Mouse (Mus musculus): ENCODE measurements at regions not wholly inside any gene's neighbourhood (a gene's known extent, or its start where the extent isn't known, plus 50 kb on each side); places are given as distances from the start of the nearest gene placed in this dataset.

- ATAC-seq (replicated peaks) = no peak
Measured at GRCm38 (mm10) chr1:155041592-155041991, 57.8 kb downstream of the Ier5 start.

GRCm38 (mm10) chr1:155040939-155041371 lies 58.5 kb downstream of the Ier5 start:
- no peaks in the 10 kb centered on the region for H3K9me3 ChIP-seq
- H3K36me3 ChIP-seq (replicated peaks) = no peaks in the 10 kb centered on the region
- no peak for ATAC-seq (replicated peaks)
- H3K4me3 ChIP-seq = no peak overlapping the region
- H3K9ac ChIP-seq = no peak overlapping the region
- H3K4me1 ChIP-seq = peaks cover 3% of the 10 kb centered on the region; the same call in 1 of the 2 replicates
- no peaks in the 10 kb centered on the region for H3K27me3 ChIP-seq (replicated peaks)
- WGBS = 89% methylated on average over 1 of the region's 1 CpGs
- H3K4me2 ChIP-seq = no peak overlapping the region
- no peak overlapping the region for H3K27ac ChIP-seq

More at GRCm38 (mm10) chr1:155041592-155041991, 57.8 kb downstream of the Ier5 start:
- H3K4me3 ChIP-seq = no peak overlapping the region
- H3K27me3 ChIP-seq (replicated peaks) = no peaks in the 10 kb centered on the region
- H3K9ac ChIP-seq = no peak overlapping the region
- no peak overlapping the region for H3K4me2 ChIP-seq
- H3K27ac ChIP-seq = no peak overlapping the region
- no peaks in the 10 kb centered on the region for H3K36me3 ChIP-seq (replicated peaks)
- 63% methylated on average over 5 of the region's 5 CpGs for WGBS
- no peaks in the 10 kb centered on the region for H3K9me3 ChIP-seq
- peaks cover 3% of the 10 kb centered on the region; the same call in 1 of the 2 replicates for H3K4me1 ChIP-seq

GRCm38 (mm10) chr1:155040086-155040726 lies 59.2 kb downstream of the Ier5 start:
- Histone ChIP-seq H3K9me3 (no peaks in the 10 kb centered on the region), H3K36me3 (replicated peaks) (no peaks in the 10 kb centered on the region), H3K4me2 (no peak overlapping the region), H3K4me3 (no peak overlapping the region), H3K27ac (no peak overlapping the region), H3K9ac (no peak overlapping the region), H3K4me1 (peaks cover 3% of the 10 kb centered on the region; the same call in 1 of the 2 replicates), H3K27me3 (replicated peaks) (no peaks in the 10 kb centered on the region)
- WGBS = 73% methylated on average over 8 of the region's 9 CpGs
- ATAC-seq (replicated peaks) = no peak

- Histone ChIP-seq H3K9ac (no peak overlapping the region), H3K4me2 (no peak overlapping the region), H3K4me3 (no peak overlapping the region), H3K4me1 (peaks cover 3% of the 10 kb centered on the region; the same call in 1 of the 2 replicates), H3K27ac (no peak overlapping the region), H3K36me3 (replicated peaks) (no peaks in the 10 kb centered on the region), H3K9me3 (no peaks in the 10 kb centered on the region), H3K27me3 (replicated peaks) (no peaks in the 10 kb centered on the region)
- no peak for ATAC-seq (replicated peaks)
- 67% methylated on average over 11 of the region's 11 CpGs for WGBS
Measured at GRCm38 (mm10) chr1:155038631-155039625, 60.5 kb downstream of the Ier5 start.

GRCm38 (mm10) chr1:155037479-155037878 lies 62.0 kb downstream of the Ier5 start:
- Histone ChIP-seq H3K27me3 (replicated peaks) (no peaks in the 10 kb centered on the region), H3K4me2 (no peak overlapping the region), H3K27ac (no peak overlapping the region), H3K9ac (no peak overlapping the region), H3K4me1 (peaks cover 3% of the 10 kb centered on the region; the same call in 1 of the 2 replicates), H3K36me3 (replicated peaks) (no peaks in the 10 kb centered on the region), H3K9me3 (no peaks in the 10 kb centered on the region), H3K4me3 (no peak overlapping the region)
- WGBS = 93% methylated on average over 3 of the region's 3 CpGs
- ATAC-seq (replicated peaks) = no peak

- no peaks in the 10 kb centered on the region for H3K36me3 ChIP-seq (replicated peaks)
- whole genome bisulfite sequencing = 13% methylated on average over 9 of the region's 9 CpGs
- H3K9me3 ChIP-seq = no peaks in the 10 kb centered on the region
- no peak overlapping the region for H3K27ac ChIP-seq
- peaks cover 16% of the 10 kb centered on the region for H3K4me1 ChIP-seq
- H3K4me3 ChIP-seq = no peak overlapping the region
- ATAC-seq (replicated peaks) = no peak
- no peak overlapping the region for H3K4me2 ChIP-seq
- H3K9ac ChIP-seq = no peak overlapping the region
- H3K27me3 ChIP-seq (replicated peaks) = no peaks in the 10 kb centered on the region
Measured at GRCm38 (mm10) chr1:155030908-155031307, 68.5 kb downstream of the Ier5 start.

GRCm38 (mm10) chr1:155029195-155029879 lies 70.1 kb downstream of the Ier5 start:
- H3K9ac ChIP-seq = no peak overlapping the region
- no peaks in the 10 kb centered on the region for H3K9me3 ChIP-seq
- no peaks in the 10 kb centered on the region for H3K36me3 ChIP-seq (replicated peaks)
- H3K4me2 ChIP-seq = no peak overlapping the region; the same call in 1 of the 2 replicates
- peaks cover 16% of the 10 kb centered on the region for H3K4me1 ChIP-seq
- H3K4me3 ChIP-seq = no peak overlapping the region
- H3K27ac ChIP-seq = no peak overlapping the region
- no peak for ATAC-seq (replicated peaks)
- no peaks in the 10 kb centered on the region for H3K27me3 ChIP-seq (replicated peaks)
- 62% methylated on average over 17 of the region's 17 CpGs for WGBS

- Histone ChIP-seq H3K4me1 (peaks cover 16% of the 10 kb centered on the region), H3K27me3 (replicated peaks) (no peaks in the 10 kb centered on the region), H3K36me3 (replicated peaks) (no peaks in the 10 kb centered on the region), H3K9ac (no peak overlapping the region), H3K27ac (no peak overlapping the region), H3K4me2 (no peak overlapping the region; the same call in 1 of the 2 replicates), H3K9me3 (no peaks in the 10 kb centered on the region), H3K4me3 (no peak overlapping the region)
- ATAC-seq (replicated peaks) = no peak
- WGBS = 51% methylated on average over 5 of the region's 5 CpGs
Measured at GRCm38 (mm10) chr1:155028735-155029134, 70.7 kb downstream of the Ier5 start.

GRCm38 (mm10) chr1:155028147-155028546 lies 71.3 kb downstream of the Ier5 start:
- Histone ChIP-seq H3K9ac (no peak overlapping the region), H3K4me3 (no peak overlapping the region), H3K4me2 (no peak overlapping the region), H3K36me3 (replicated peaks) (no peaks in the 10 kb centered on the region), H3K27me3 (replicated peaks) (no peaks in the 10 kb centered on the region), H3K4me1 (peaks cover 19% of the 10 kb centered on the region), H3K27ac (no peak overlapping the region), H3K9me3 (no peaks in the 10 kb centered on the region)
- ATAC-seq (replicated peaks) = no peak
- 76% methylated on average over 6 of the region's 6 CpGs for WGBS

- no peak overlapping the region for H3K27ac ChIP-seq
- WGBS = 54% methylated on average over 6 of the region's 8 CpGs
Measured at GRCm38 (mm10) chr1:155027583-155027982, 71.9 kb downstream of the Ier5 start.

GRCm38 (mm10) chr1:155025862-155026478 lies 73.5 kb downstream of the Ier5 start:
- Histone ChIP-seq H3K27ac (peak overlapping the region; percentile 52; the same call in 1 of the 2 replicates), H3K9ac (no peak overlapping the region)
- ATAC-seq (replicated peaks) = peak; percentile 81

More at GRCm38 (mm10) chr1:155027583-155027982, 71.9 kb downstream of the Ier5 start:
- H3K4me2 ChIP-seq = no peak overlapping the region
- no peak for ATAC-seq (replicated peaks)
- H3K9ac ChIP-seq = no peak overlapping the region
- no peaks in the 10 kb centered on the region for H3K36me3 ChIP-seq (replicated peaks)
- H3K27me3 ChIP-seq (replicated peaks) = no peaks in the 10 kb centered on the region
- H3K4me3 ChIP-seq = no peak overlapping the region
- H3K4me1 ChIP-seq = peaks cover 20% of the 10 kb centered on the region
- no peaks in the 10 kb centered on the region for H3K9me3 ChIP-seq

More at GRCm38 (mm10) chr1:155025862-155026478, 73.5 kb downstream of the Ier5 start:
- Histone ChIP-seq H3K9me3 (no peaks in the 10 kb centered on the region), H3K4me1 (peaks cover 17% of the 10 kb centered on the region), H3K36me3 (replicated peaks) (no peaks in the 10 kb centered on the region), H3K27me3 (replicated peaks) (no peaks in the 10 kb centered on the region), H3K4me3 (no peak overlapping the region), H3K4me2 (no peak overlapping the region)
- 10% methylated on average over 5 of the region's 5 CpGs for WGBS

Measured in midbrain, embryonic 15.5 days (tissue).